Mouse (Mus musculus): ENCODE results near the gene Dpep3. TPM values are rescaled to one million over a fixed set of nuclear protein-coding genes. Genes with fewer than 3 reads are reported as not detected.

Gene Dpep3
- polyA plus RNA-seq, 2 experiments, result 0.11 TPM; not detected in 1

GRCm38 (mm10) chr8:105943321-105943739 is 35.9 kb downstream of the Dpep3 start, which contains the start of gene Lcat:
Gene Lcat, minus strand, starts transcription at chr8:105943382.
- TF ChIP-seq POLR2A (IDR thresholded peaks at IDR 0.05; ENCODE audit: borderline replicate concordance, extremely low read depth, insufficient read depth, insufficient read length), result no peak
- H3K9ac ChIP-seq (ENCODE audit: low read depth, low read length, severe bottlenecking), result no peak within 1 kb of the TSS
- H3K4me2 ChIP-seq (replicated peaks; ENCODE audit: low read depth, low read length, severe bottlenecking), result no peak within 1 kb of the TSS
- peaks cover 4% of the 10 kb centered on the region; the same call in 1 of the 2 replicates for H3K4me1 ChIP-seq (ENCODE audit: control insufficient read depth, insufficient read depth, low read length)
- no peaks in the 10 kb centered on the region for H3K27me3 ChIP-seq (ENCODE audit: control insufficient read depth, insufficient read depth, low read length)
- H3K27ac ChIP-seq (replicated peaks; ENCODE audit: low read depth, low read length), result no peak within 1 kb of the TSS
- no peaks in the 10 kb centered on the region for H3K9me3 ChIP-seq (ENCODE audit: control insufficient read depth, low read length)
- DNase-seq (ENCODE audit: low spot score) (no peak), ATAC-seq (ENCODE audit: low FRiP score, low read depth) (no peak)
- H3K36me3 ChIP-seq (ENCODE audit: control insufficient read depth, insufficient read depth, low read length), result peaks cover 85% of the 10 kb centered on the region
- 97% methylated on average over 6 of the region's 8 CpGs for WGBS
- no peak within 1 kb of the TSS for H3K4me3 ChIP-seq (replicated peaks; ENCODE audit: low read length)

DNA sequence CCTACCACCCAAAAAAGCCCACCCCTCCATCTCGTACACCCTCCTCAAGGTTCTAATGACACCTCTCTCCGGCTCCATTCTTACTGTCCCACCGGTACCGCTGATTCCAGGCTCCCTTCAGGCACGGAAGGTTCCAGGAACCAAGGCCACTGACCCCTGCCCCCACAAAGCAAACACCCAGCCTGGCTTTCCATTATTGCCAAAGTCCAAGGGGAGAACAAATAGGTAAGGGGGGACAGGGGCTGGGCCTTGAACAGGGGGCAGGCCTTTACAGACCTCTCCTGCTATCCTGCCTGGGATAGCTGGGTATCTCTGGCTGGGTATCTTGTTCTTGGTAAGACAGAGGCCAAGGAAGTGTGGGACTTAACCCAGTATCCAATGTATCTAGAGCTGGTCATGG is 36.7 kb downstream of the Dpep3 start:
- H3K4me1 ChIP-seq (ENCODE audit: control insufficient read depth, insufficient read depth, low read length), result peaks cover 7% of the 10 kb centered on the region
- no peak overlapping the region for H3K4me2 ChIP-seq (replicated peaks; ENCODE audit: low read depth, low read length, severe bottlenecking)
- no peak for ATAC-seq (ENCODE audit: low FRiP score, low read depth)
- peaks cover 78% of the 10 kb centered on the region for H3K36me3 ChIP-seq (ENCODE audit: control insufficient read depth, insufficient read depth, low read length)
- H3K9me3 ChIP-seq (ENCODE audit: control insufficient read depth, low read length), result no peaks in the 10 kb centered on the region
- WGBS, result 96% methylated on average over 5 of the region's 5 CpGs
- H3K27me3 ChIP-seq (ENCODE audit: control insufficient read depth, insufficient read depth, low read length), result no peaks in the 10 kb centered on the region
- H3K27ac ChIP-seq (replicated peaks; ENCODE audit: low read depth, low read length), result no peak overlapping the region
- no peak for DNase-seq (ENCODE audit: low spot score)
- no peak overlapping the region for H3K4me3 ChIP-seq (replicated peaks; ENCODE audit: low read length)
- no peak overlapping the region for H3K9ac ChIP-seq (ENCODE audit: low read depth, low read length, severe bottlenecking)
- no peak for TF ChIP-seq POLR2A (IDR thresholded peaks at IDR 0.05; ENCODE audit: borderline replicate concordance, extremely low read depth, insufficient read depth, insufficient read length)

DNA sequence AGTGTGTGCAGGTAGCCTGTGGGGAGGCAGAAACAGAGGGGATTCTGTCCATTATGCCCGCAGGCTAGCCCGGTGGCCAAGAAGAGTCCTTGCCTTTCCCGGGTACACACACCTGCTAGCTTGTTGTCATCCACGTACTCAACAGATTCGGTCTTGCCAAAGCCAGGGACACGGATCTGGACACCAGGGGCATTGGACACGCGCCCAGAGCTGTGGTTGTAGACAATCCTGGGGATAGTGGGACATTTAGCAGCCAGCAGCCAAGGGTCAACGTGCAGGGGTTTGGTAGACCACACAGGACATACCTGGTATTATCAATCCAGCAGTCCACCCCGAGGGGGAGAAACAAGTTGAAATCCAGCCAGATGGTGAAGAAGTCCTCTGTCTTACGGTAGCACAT is 37.2 kb downstream of the Dpep3 start:
- TF ChIP-seq POLR2A (IDR thresholded peaks at IDR 0.05; ENCODE audit: borderline replicate concordance, extremely low read depth, insufficient read depth, insufficient read length), result no peak
- Histone ChIP-seq H3K9me3 (ENCODE audit: control insufficient read depth, low read length) (no peaks in the 10 kb centered on the region), H3K36me3 (ENCODE audit: control insufficient read depth, insufficient read depth, low read length) (peaks cover 72% of the 10 kb centered on the region), H3K4me3 (replicated peaks; ENCODE audit: low read length) (no peak overlapping the region), H3K27me3 (ENCODE audit: control insufficient read depth, insufficient read depth, low read length) (no peaks in the 10 kb centered on the region), H3K4me2 (replicated peaks; ENCODE audit: low read depth, low read length, severe bottlenecking) (no peak overlapping the region), H3K4me1 (ENCODE audit: control insufficient read depth, insufficient read depth, low read length) (peaks cover 7% of the 10 kb centered on the region), H3K9ac (ENCODE audit: low read depth, low read length, severe bottlenecking) (no peak overlapping the region), H3K27ac (replicated peaks; ENCODE audit: low read depth, low read length) (no peak overlapping the region)
- no peak for ATAC-seq (ENCODE audit: low FRiP score, low read depth)
- no peak for DNase-seq (ENCODE audit: low spot score)
- 91% methylated on average over 11 of the region's 11 CpGs for WGBS

- Histone ChIP-seq H3K4me2 (replicated peaks; ENCODE audit: low read depth, low read length, severe bottlenecking) (peak within 1 kb of the TSS; percentile 86), H3K36me3 (ENCODE audit: control insufficient read depth, insufficient read depth, low read length) (peaks cover 40% of the 10 kb centered on the region), H3K9me3 (ENCODE audit: control insufficient read depth, low read length) (no peaks in the 10 kb centered on the region), H3K4me1 (ENCODE audit: control insufficient read depth, insufficient read depth, low read length) (peaks cover 16% of the 10 kb centered on the region), H3K9ac (ENCODE audit: low read depth, low read length, severe bottlenecking) (peak within 1 kb of the TSS; percentile 72), H3K27me3 (ENCODE audit: control insufficient read depth, insufficient read depth, low read length) (no peaks in the 10 kb centered on the region), H3K27ac (replicated peaks; ENCODE audit: low read depth, low read length) (peak within 1 kb of the TSS; percentile 70), H3K4me3 (replicated peaks; ENCODE audit: low read length) (peak within 1 kb of the TSS; percentile 76)
- TF ChIP-seq POLR2A (IDR thresholded peaks at IDR 0.05; ENCODE audit: borderline replicate concordance, extremely low read depth, insufficient read depth, insufficient read length), result no peak
- ATAC-seq (ENCODE audit: low FRiP score, low read depth) (no peak), DNase-seq (ENCODE audit: low spot score) (no peak)
- 18% methylated on average over 4 of the region's 4 CpGs for WGBS
Observed at GRCm38 (mm10) chr8:105938306-105938669, 40.9 kb downstream of the Dpep3 start, which contains the start of gene Psmb10. Gene Psmb10, minus strand, starts transcription at chr8:105938444.

DNA sequence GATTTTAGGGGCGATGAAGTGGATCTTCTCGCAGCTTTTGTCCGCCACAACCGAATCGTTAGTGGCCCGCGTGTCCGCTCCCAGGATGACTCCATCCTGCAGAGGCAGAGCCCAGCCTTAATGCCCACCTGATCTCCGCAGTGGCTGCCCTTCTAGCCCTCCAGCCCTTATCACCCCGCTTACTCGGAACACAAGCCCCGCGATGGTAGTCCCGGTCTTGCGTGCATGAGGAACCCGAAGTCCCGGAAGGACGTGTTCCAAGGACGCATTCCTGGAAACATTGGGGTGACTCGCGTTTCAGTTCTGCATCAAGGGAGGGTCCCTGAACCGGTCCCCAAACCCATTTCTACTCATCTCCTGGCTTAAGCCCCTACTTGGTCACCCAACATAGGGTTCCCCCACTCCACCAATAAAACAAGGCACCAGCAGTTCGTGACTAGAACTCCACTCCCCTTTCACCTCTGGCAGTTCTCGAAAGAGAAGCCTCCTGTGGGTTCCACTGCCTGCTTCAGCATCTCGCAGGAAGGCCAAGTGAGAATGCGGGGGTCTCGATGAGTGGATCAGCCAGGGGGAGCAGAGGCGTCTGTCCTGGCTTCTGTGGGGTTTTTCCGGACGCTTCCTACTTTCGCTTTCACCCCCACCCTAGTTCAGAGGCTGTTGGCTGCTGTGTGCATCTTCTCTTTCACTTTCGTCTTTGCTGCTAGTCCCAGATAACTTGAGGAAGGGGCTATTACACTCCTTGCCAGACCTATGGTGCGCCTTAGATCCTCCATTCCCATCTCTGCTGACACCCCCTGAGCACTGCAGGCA is 41.5 kb downstream of the Dpep3 start:
- WGBS, result 2% methylated on average over 33 of the region's 33 CpGs
- peak; percentile 6; the same call in 1 of the 2 replicates for ATAC-seq (ENCODE audit: low FRiP score, low read depth)

More for the DNA sequence above, 41.5 kb downstream of the Dpep3 start:
- Histone ChIP-seq H3K9me3 (ENCODE audit: control insufficient read depth, low read length) (no peaks in the 10 kb centered on the region), H3K4me3 (replicated peaks; ENCODE audit: low read length) (peak overlapping the region; percentile 76), H3K36me3 (ENCODE audit: control insufficient read depth, insufficient read depth, low read length) (peaks cover 40% of the 10 kb centered on the region), H3K27me3 (ENCODE audit: control insufficient read depth, insufficient read depth, low read length) (no peaks in the 10 kb centered on the region), H3K9ac (ENCODE audit: low read depth, low read length, severe bottlenecking) (peak overlapping the region; percentile 72), H3K4me1 (ENCODE audit: control insufficient read depth, insufficient read depth, low read length) (peaks cover 16% of the 10 kb centered on the region), H3K4me2 (replicated peaks; ENCODE audit: low read depth, low read length, severe bottlenecking) (peak overlapping the region; percentile 86), H3K27ac (replicated peaks; ENCODE audit: low read depth, low read length) (peak overlapping the region; percentile 70)
- DNase-seq (ENCODE audit: low spot score), result no peak
- TF ChIP-seq POLR2A (IDR thresholded peaks at IDR 0.05; ENCODE audit: borderline replicate concordance, extremely low read depth, insufficient read depth, insufficient read length), result no peak

Data from limb, embryonic 14.5 days (tissue).